Comparison of ENCODE assay signal across 12 mouse cellular contexts in genomic region chr11:43914552-43915447, GRCm38 (mm10). TPM values are rescaled to one million over a fixed set of nuclear protein-coding genes. Genes with fewer than 3 reads are reported as not detected.
DNase-seq lines count a peak whose midpoint lies in the region; ATAC-seq lines count a peak whose summit lies in the region.
"Had no signal": no experiment of that assay in that cellular context is flagged by ENCODE, and none has a peak within 500 bp of the region (broad histone marks: within the 10 kb centered on the region; RNA-seq: fewer than 3 reads in every experiment).

No protein-coding gene starts in this region.

- H3K4me3 ChIP-seq in liver, embryonic 15.5 days (replicated peaks), result no peak overlapping the region

- 53% methylated on average over 12 of the region's 12 CpGs for WGBS in liver, embryonic 15.5 days (ENCODE audit: insufficient replicate concordance)

- no peak overlapping the region for H3K4me2 ChIP-seq in liver, embryonic 15.5 days

- no peak overlapping the region for H3K9ac ChIP-seq in liver, embryonic 15.5 days

- no peak overlapping the region for H3K27ac ChIP-seq in liver, embryonic 15.5 days (replicated peaks)

- ATAC-seq in liver, embryonic 15.5 days (ENCODE audit: insufficient read depth), result 0 out of 2 replicates have a peak, but pooled peaks have one; percentile 12
- ATAC-seq in frontal cortex, adult (ENCODE audit: low TSS enrichment), result no peak
- ATAC-seq: forebrain, embryonic 16.5 days; hindbrain, embryonic 16.5 days had no signal

- no peaks in the 10 kb centered on the region for H3K27me3 ChIP-seq in liver, embryonic 15.5 days

- no peaks in the 10 kb centered on the region for H3K36me3 ChIP-seq in liver, embryonic 15.5 days (replicated peaks)

- intact Hi-C loops in left cerebral cortex, postnatal 14 days (cut with DNase I), result no loop called here

- DNase-seq in NIH3T3 (ENCODE audit: low read depth), result peak; percentile 80
- DNase-seq in embryo, embryonic 11 days, result peak; percentile 34
- peak; percentile 20 for DNase-seq in kidney, adult 18-20 months
- DNase-seq in frontal cortex, postnatal 10 days (ENCODE audit: low spot score in 2 of 2), result no peak
- no peak for DNase-seq in left cerebral cortex, postnatal 14 days (ENCODE audit: low spot score in 2 of 2)
- no peak for DNase-seq in left cerebral cortex, adult 18-20 months (ENCODE audit: low spot score in 2 of 2)
- DNase-seq: adrenal gland, postnatal 14 days; cerebellum, postnatal 14 days had no signal

- H3K4me1 ChIP-seq in liver, embryonic 15.5 days (replicated peaks), result peaks cover 4% of the 10 kb centered on the region

- H3K9me3 ChIP-seq in liver, embryonic 15.5 days (replicated peaks), result no peaks in the 10 kb centered on the region

RNA-seq across cellular contexts. Expression of gene Adra1b, which starts 13.8 kb away (rescaled TPM):
- 5.8 and 7.2 TPM in 2 replicates for polyA plus RNA-seq in liver, embryonic 15.5 days (2015; fragmentation: Nextera tagmentation; extraction: Ambion mirVana)
- total RNA-seq in left cerebral cortex, postnatal 14 days (2021), result 10 to 100 TPM; 21.7 to 27.9 TPM
- 10 to 100 TPM; 27.7 to 30.2 TPM for total RNA-seq in left cerebral cortex, adult 18-20 months (2021)

Comparison
In these comparisons a context has a peak if more than half of its experiments do, and no peak if none do; other contexts are left out.
1. DNase-seq: peak in NIH3T3 (single experiment), embryo, embryonic 11 days (single experiment) and kidney, adult 18-20 months (single experiment); none in frontal cortex, postnatal 10 days (0 of 2), left cerebral cortex, postnatal 14 days (0 of 2) and left cerebral cortex, adult 18-20 months (0 of 2).